Mouse (Mus musculus): ENCODE results near the gene Utp4.

Gene Utp4

DNA sequence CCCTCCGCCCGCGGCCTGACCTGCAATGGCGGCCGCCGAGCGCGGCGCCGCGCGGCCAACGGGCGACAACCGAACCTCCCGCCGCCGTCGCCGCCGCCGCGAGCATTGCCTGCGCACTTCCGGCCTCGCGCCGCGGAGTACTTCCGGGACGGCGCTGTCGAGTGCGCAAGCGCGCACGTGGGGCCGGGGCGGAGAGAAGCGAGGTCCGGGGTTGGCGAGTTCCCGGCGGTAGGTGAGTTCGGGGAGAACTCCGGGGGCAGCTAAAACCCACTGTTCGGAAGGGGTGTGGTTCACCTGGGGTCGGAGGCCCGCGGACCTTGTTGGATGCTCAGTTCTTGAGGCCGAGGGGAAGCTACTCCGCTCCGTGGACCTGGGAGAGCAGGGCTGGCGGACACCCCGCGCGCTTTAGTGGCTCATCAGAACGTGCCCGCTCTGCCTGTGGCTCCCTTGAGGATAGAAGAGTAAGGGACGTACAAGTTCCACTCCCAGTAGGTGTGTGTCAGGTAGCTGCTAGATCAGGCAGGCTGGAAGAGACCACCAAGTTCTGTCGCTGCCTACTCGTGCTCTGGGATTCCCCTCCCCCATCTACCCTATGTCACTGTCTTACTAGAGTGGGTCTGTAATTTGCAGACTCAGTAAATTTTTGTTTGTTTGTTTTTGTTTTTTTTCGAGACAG, at the start of gene Utp4:
Utp4 (plus strand) TSS at position 156 of the 676 bp plus-strand sequence.
- in situ Hi-C loops (cut with MboI; ENCODE audit: unreplicated experiment in 2 of 2), result loop anchor here in 1 of 2 experiments (10.0 to 25.0 kb wide), 2 partner anchors 479 to 694 kb away; partner anchors contain the start of genes Psmd7 and Zfp90

DNA sequence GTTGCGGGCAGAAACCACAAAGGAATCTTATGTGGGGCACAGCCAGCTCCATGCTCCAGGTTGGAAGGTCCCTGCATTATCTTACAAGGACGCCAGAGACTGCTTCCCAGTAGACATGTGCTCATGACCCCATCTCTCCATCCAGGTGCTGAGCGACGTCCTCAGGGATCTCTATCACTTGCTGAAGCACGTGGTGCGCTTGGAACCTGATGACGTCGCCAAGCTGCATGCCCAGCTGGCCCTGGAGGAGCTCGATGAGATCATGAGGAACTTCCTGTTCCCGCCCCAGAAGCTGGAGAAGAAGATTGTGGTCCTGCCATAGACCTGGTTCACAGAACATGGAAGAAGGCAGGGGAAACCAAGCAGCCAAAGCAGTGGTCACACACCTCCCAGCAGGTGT, 43.4 kb upstream of the Utp4 start:
- in situ Hi-C loops (cut with MboI; ENCODE audit: unreplicated experiment in 2 of 2), result no loop called here

DNA sequence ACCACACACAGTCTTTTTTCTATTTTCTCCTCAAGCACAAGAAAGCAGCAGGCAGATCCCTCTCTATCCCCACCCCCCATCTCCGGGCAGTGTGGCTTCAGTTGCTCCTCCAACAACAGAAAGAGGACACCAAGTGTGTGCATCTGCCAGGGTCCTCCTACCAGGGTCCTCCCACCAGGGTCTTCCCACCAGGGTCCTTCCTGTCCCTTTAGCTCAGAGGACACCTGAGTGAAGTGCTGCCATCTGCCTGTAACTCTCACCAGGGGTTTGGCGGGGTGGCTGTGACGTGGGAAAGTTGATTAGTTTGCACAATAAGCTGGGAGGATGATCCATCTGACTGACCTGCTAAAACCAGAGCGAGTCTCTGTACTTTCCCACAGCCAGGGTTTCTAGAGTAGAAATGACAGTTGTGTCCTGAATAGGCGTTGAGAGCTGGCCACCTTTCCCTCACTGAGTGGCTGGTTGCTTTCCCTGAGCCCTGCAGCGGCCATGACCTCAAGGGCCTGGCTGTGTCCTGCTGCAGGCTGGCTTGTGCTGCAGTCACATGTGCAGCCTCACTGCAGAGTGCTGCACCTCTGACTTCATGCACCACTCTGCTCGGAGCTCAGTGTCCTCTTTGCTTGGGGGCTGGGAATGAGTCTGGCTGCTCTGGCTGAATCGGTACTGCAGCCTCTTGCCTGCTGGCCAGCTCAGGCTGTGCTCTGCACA, 38.7 kb upstream of the Utp4 start:
- in situ Hi-C loops (cut with MboI; ENCODE audit: unreplicated experiment in 2 of 2), result no loop called here

DNA sequence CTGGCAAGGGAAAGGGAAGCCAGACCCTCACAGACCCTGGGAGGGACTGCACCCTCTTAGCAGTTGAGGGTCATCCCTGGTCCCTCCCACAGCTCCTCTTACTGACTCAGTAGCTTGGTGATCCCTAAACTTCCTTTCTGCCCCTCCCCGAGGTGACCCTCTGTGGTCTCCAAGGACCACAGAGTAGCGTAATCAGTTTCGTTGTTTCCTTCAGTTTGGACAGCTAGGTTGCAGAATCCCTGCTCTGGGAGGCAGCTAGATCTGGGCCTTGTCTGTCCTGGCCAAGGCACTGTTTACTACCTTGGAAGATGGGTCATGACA, 38.2 kb upstream of the Utp4 start:
- in situ Hi-C loops (cut with MboI; ENCODE audit: unreplicated experiment in 2 of 2), result no loop called here

- in situ Hi-C loops (cut with MboI; ENCODE audit: unreplicated experiment in 2 of 2), result no loop called here
These were observed 30.6 kb upstream of the Utp4 start for GRCm38 (mm10) chr8:106862845-106863244.

DNA sequence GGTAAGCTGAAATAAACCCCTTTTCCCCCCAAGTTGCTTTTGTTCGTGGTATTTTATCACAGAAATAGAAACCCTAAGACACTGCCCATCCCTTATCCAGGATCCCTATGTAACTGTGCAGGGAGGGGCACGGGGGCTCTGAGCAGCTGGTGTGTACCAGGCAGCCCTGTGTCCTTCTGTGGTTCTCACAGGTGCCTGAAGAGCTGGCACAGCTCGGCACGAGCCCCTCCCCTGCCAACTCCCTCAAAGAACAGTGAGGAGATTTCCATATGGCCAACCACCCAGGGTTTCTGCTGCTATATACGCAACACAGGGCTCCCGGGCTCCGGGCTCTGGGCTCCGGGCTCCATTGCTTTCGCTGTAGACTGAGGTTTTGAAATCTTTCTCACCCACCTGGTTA, 28.1 kb upstream of the Utp4 start:
- in situ Hi-C loops (cut with MboI; ENCODE audit: unreplicated experiment in 2 of 2), result no loop called here

GRCm38 (mm10) chr8:106870051-106870450, 23.4 kb upstream of the Utp4 start, which contains the start of gene Has3:
Gene Has3 (plus strand): TSS chr8:106870242.
- in situ Hi-C loops (cut with MboI; ENCODE audit: unreplicated experiment in 2 of 2), result no loop called here

DNA sequence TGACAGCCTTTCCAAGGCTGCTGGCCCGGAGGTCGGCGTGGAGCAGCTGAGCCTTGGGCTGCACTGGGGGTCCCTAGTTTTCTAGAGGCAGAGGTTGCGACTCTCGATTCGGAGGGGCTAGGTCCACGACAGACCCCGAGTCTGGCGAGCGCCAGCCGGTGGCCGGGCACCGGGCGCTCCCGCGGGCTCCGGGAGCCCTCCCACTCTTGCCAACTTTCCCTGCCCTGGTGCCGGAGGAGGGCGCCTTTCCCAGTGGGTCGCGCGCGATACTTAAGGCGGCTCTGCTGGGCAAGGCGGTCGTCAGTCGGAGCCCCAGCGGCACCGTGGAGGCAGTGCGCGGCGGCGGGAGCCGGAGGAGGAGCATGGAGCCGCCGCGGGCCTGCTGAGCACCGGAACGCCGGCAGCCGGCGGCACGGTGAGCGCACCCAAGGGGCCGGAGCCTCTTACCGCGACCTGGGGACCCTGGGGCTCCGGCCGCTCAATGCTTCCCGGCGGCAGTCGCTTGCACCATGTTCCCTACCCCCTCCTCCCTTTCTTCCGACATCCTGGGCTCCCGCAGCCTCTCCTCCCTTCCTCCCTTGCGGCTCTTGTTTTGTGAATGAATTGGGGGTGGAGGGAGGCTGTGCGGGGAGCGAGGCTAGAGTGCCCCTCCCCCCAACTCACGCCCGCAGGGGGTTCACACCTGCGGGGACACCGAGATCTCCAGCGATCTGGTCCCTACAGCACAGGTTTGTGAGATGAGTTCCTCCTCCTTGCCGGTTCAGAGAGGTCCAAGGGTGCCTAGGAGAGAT, 22.7 kb upstream of the Utp4 start:
- in situ Hi-C loops (cut with MboI; ENCODE audit: unreplicated experiment in 2 of 2), result no loop called here

DNA sequence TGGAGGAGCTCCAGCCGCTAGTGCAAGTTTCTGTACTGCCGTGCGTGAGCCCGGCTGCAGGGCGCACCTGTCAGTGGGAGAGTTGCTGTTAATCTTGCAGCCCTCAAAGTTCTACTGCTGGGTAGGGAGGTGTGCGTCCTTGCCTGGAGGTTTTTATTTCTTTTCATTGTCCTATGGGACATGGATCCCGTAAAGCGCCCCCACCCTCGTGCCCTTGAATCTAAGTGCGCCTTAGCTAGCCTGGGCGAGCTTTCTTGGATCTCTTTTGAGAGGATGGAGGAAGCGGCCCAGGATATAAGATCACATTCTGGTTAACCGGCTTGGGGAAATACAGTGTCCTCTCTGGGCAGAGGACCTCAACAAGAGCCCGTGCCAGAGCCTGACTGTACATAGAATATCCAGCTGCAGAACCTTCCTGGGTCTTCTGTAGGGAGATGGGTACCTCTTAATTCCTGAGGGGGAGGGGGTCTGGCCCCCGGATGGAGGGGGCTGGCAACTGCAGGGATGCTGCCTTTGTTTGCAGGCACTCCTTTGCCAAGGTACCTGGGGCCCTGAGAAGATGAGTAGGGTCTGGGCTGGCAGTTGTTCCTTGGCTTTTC, 22.0 kb upstream of the Utp4 start:
- in situ Hi-C loops (cut with MboI; ENCODE audit: unreplicated experiment in 2 of 2), result no loop called here

DNA sequence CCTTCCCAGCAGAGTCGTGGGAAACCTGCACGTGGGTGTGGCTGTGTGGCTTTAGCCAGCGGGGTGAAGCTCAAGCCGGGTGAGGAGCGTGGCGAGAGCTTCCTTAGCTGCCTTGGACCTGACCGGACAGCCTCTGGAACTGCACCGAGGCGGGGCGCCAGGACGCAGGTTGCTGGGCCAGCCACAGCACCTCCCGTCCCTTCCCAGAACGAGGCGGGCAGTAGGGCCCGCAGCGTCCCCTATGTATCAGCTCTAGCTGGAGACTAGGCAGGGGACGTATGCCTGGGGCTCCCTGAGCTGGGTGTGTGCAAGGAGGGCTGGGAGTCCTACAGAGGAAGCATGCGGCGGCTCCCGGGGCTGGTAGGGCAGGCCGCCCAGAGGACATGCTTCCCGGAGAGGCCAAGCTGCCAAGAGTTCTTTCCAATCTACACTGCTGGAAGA, 21.5 kb upstream of the Utp4 start:
- in situ Hi-C loops (cut with MboI; ENCODE audit: unreplicated experiment in 2 of 2), result no loop called here

DNA sequence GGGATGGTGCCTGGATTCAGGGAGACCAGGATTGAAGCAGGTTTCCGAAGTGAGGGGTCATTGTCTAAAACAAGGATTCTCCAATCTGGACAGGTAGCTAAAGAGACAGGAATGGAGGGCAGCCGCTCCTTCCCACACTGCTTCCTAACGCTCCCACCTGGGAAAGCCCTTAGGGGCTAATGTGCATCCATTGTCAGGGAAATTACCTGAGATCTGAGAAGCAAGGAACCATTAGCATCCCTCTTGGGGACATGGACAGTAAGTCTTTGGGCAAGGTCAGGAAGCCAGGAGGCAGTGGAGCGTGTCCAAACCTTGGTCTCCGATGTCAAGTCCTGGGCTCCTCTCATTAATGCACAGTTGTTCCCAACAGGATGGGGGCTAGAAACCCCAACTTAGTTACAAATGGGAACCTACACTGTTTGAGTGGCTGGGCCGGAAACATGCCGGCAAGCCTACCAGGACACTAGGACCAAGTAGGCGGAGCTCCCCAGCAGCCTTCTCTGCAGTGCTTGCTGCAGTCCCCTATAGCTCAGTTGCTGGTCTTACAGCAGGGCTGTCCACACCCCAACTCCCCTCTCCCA, 20.9 kb upstream of the Utp4 start:
- in situ Hi-C loops (cut with MboI; ENCODE audit: unreplicated experiment in 2 of 2), result no loop called here

DNA sequence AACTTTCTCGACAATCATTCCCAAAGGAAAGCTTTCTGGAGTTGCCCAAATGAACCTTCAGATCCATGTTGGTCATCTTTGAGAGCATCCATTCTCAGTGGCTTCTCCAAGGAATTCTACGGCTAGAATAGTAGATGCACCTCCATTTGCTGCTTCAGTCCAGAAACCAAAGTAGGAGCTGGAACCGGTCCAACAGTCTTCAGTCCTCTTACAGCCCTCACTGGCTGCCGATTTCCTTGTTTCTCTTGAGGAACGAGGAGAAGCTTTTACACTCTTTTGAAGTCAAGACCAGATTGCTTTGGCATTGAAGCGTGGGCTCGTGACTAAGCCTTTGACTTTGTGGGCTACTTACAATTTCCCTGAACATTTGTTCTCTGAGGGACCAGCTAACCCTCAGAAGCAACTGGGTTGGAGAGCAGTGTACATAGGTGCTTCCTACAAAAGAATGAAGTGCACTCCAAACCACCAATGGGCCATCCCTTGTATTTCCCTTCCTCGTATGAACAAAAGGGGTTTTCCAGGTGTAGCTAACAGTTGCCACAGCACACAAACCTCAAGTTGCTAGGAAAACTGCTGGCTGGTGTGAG, 13.2 kb upstream of the Utp4 start:
- in situ Hi-C loops (cut with MboI; ENCODE audit: unreplicated experiment in 2 of 2), result loop anchor here in 1 of 2 experiments (10.0 to 25.0 kb wide), 2 partner anchors 125 to 707 kb away; partner anchors contain the start of gene Psmd7

- in situ Hi-C loops (cut with MboI; ENCODE audit: unreplicated experiment in 2 of 2), result loop anchor here in 1 of 2 experiments (10.0 to 25.0 kb wide), 2 partner anchors 121 to 703 kb away; partner anchors contain the start of gene Psmd7
These were observed 9.3 kb upstream of the Utp4 start for GRCm38 (mm10) chr8:106884094-106884493.

DNA sequence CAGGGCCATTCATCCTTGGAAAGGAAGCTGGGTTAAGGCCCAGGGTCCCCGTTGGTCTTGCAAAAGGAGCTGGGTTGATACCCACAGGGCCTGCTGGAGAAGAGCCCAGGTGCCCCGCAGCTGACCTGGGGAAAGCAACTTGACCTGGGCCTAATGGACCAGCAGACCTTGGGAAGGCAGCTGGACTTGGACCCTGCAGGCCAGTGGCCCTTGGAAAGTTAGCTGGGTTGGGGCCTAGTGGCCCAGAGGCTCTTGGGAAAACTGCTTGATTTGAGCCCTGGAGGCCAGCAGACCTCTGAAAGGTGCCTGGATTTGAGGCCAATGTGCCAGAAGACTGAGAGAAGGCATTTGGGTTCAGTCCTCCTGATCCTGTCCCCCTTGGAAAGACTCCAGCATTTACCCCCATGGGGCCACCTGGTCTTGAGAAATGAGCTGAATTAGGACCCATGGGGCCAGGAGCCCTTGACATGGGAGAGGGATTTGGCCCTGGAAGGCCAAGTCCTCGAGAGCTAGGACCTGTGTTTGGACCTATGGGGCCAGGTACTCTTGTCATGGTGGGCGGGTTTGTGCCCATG, 8.5 kb upstream of the Utp4 start:
- in situ Hi-C loops (cut with MboI; ENCODE audit: unreplicated experiment in 2 of 2), result loop anchor here (5.0 to 25.0 kb wide), 4 partner anchors 120 to 702 kb away; partner anchors contain the start of gene Psmd7 (in 1 of the 2)

- in situ Hi-C loops (cut with MboI; ENCODE audit: unreplicated experiment in 2 of 2), result loop anchor here (5.0 to 25.0 kb wide), 4 partner anchors 117 to 700 kb away; partner anchors contain the start of gene Psmd7 (in 1 of the 2)
These were observed 5.9 kb upstream of the Utp4 start for GRCm38 (mm10) chr8:106887336-106888189.

GRCm38 (mm10) chr8:106888803-106889202, 4.6 kb upstream of the Utp4 start:
- in situ Hi-C loops (cut with MboI; ENCODE audit: unreplicated experiment in 2 of 2), result loop anchor here (5.0 to 25.0 kb wide), 4 partner anchors 116 to 698 kb away; partner anchors contain the start of gene Psmd7 (in 1 of the 2)

DNA sequence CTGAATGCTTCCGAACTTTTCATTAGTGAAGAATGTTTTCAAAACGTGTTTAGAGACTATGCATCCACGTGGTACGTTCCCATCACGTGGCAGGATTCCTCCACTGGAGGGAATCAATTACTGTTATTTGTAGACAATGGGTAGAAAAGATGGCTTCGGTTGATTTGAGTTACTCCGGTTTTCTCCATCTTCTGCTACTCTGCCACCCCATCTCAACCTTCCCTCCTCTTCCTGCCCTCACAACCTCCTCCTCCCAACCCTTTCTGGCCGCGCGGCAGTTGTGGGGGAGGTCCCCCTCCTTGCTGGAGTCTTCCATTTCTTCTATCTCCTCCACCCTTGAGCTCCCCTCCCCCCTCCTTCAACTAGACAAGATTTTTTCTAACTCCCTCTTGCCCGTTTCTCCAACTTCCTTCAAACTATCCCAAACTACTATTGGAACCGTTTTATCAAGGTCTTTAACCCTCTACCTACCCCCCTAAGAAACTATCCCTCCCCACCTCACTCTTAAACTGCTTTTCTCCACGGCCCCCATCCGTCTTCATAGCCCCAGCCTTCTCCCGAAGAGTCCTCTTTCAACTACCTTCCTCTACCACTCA, 1.1 kb upstream of the Utp4 start:
- in situ Hi-C loops (cut with MboI; ENCODE audit: unreplicated experiment in 2 of 2), result loop anchor here in 1 of 2 experiments (10.0 to 25.0 kb wide), 2 partner anchors 478 to 695 kb away; partner anchors contain the start of genes Psmd7 and Zfp90
